Mouse (Mus musculus) liver, adult 2 months (tissue): ENCODE measurements at regions not wholly inside any gene's neighbourhood (a gene's known extent, or its start where the extent isn't known, plus 50 kb on each side); places are given as distances from the start of the nearest gene placed in this dataset.

Experiments used
- CTCF ChIP-seq: fragments of 200-500 bp; IDR thresholded peaks from 2 replicates; pipeline ENCODE4 v1.5.1; 2011; ENCODE audit warnings: low read depth, low read length, control low read depth
- POLR2A ChIP-seq: fragments of 200-500 bp; IDR thresholded peaks from 2 replicates; pipeline ENCODE4 v1.6.1; 2011; ENCODE audit warnings: low read length, control low read depth; ENCODE audit not compliant: insufficient read depth; ENCODE audit errors: extremely low read depth

DNA sequence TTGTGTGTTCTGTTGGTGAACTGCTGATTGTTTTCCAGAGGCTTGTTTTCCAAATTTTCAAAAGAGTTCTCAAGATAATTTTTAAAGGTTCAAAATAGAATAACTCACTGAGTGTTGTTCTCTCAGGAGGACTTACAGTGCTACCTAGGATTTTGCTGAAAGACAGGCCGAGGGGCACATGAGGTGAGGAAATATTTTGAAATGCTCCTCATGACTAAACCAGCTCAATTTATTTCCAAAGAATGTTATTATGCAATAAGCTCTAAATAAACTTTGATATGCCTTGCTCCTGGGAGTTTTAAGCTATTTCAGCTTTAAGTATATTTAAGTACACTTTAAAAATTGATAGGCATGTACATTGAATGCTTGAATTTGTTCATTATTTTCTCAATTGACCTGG is 951.0 kb downstream of the 1190002N15Rik start:
- TF ChIP-seq CTCF = no peak
- no peak for TF ChIP-seq POLR2A
